8 mouse cellular contexts compared by ENCODE assay signal in the genomic region with DNA sequence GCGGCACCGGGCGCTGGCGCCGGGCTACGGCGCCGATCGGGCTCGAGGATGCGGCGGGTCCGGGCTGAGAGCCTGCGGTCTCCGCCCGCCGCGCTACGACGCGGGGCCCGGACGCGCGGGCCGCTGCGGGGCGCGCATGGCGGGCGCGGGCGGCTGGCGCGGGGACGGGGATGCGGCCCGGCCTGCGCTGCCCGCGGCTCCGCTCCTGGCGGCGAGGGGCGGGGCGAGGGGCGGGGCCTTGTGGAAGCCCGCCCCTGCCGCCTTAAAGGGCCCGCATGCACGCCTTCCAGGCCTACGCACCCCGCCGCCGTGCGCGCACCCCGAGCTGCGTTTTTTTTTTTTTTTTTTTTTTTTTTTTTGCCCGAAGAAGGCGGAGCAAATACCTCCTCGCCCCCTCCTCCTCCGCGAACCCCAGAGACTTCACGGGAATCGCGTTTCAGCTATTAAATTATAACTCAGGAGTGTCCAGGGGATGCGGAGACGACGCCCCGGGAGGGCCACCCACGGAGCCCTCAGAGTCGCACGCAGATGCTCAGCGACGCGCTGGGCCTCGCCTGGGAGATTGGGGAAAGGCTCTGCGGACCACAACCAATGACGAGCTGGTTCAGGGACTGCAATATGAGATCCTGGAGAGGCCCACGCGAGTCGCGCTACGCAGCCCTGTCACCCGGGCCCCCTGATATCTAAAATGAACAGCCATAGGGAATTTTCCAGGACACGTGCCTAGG. TPM values are rescaled to one million over a fixed set of nuclear protein-coding genes. Genes with fewer than 3 reads are reported as not detected.
DNase-seq lines count a peak whose midpoint lies in the region; ATAC-seq lines count a peak whose summit lies in the region.

Gene Ncor2, minus strand, starts transcription at position 213 of the 728 bp plus-strand sequence.

- peak within 1 kb of the TSS; percentile 86 for H3K4me2 ChIP-seq in hindbrain, embryonic 14.5 days (replicated peaks)

- no peaks in the 10 kb centered on the region for H3K27me3 ChIP-seq in hindbrain, embryonic 14.5 days (ENCODE audit: control insufficient read depth, insufficient read depth, low read length)

- H3K9ac ChIP-seq in hindbrain, embryonic 14.5 days, result peak within 1 kb of the TSS; percentile 87

- H3K4me1 ChIP-seq in hindbrain, embryonic 14.5 days (replicated peaks; ENCODE audit: control insufficient read depth, insufficient read depth, low read length), result peaks cover 44% of the 10 kb centered on the region

- H3K9me3 ChIP-seq in hindbrain, embryonic 14.5 days (ENCODE audit: control insufficient read depth, low read length), result no peaks in the 10 kb centered on the region

- H3K36me3 ChIP-seq in hindbrain, embryonic 14.5 days (replicated peaks; ENCODE audit: control insufficient read depth, insufficient read depth), result no peaks in the 10 kb centered on the region

- DNase-seq in T-cell, adult 2 months (ENCODE audit: low spot score), result peak; percentile 76
- DNase-seq in cerebellum, postnatal 14 days, result peak; percentile 91
- peak; percentile 71 to 77 for DNase-seq in frontal cortex, postnatal 36 days (ENCODE audit: low spot score in 2 of 2)
- peak; percentile 92 for DNase-seq in hindbrain, embryonic 14.5 days (ENCODE audit: low spot score)
- peak; percentile 78 to 84 for DNase-seq in left cerebral cortex, adult 18-20 months (ENCODE audit: low spot score in 2 of 2)
- peak; percentile 85 to 93 for DNase-seq in lung, postnatal 4 days
- peak; percentile 91 for DNase-seq in right cerebral cortex, adult 18-20 months
- DNase-seq in urinary bladder, postnatal 36 days (ENCODE audit: low spot score in 2 of 2), result peak; percentile 61 to 73

- peak within 1 kb of the TSS; percentile 78 for H3K4me3 ChIP-seq in hindbrain, embryonic 14.5 days (replicated peaks; ENCODE audit: low read length)

- ATAC-seq in hindbrain, embryonic 14.5 days (ENCODE audit: low FRiP score), result peak; percentile 82

- peak within 1 kb of the TSS; percentile 92 for H3K27ac ChIP-seq in hindbrain, embryonic 14.5 days

- under 1% methylated on average over 74 of the region's 87 CpGs for WGBS in hindbrain, embryonic 14.5 days

RNA-seq across cellular contexts. Expression of gene Ncor2, which starts in this region (rescaled TPM):
- polyA plus RNA-seq in hindbrain, embryonic 14.5 days (2014; fragmentation: Nextera tagmentation; extraction: Ambion mirVana), result 26.0 and 27.4 TPM in 2 replicates
- 100 to 1,000 TPM; 177 to 208 TPM for total RNA-seq in left cerebral cortex, adult 18-20 months (2021)

Comparison
In these comparisons a context has a peak if more than half of its experiments do, and no peak if none do; other contexts are left out.
1. Peak in every context shown above with its lines: DNase-seq, ATAC-seq, H3K4me3 ChIP-seq and H3K27ac ChIP-seq.